Mouse (Mus musculus): Measurements from ENCODE around the gene Ephx4. TPM values are rescaled to one million over a fixed set of nuclear protein-coding genes. Genes with fewer than 3 reads are reported as not detected.

Gene Ephx4
- polyA plus RNA-seq (2017; shearing (Covaris generic)): 0.49 TPM

GRCm38 (mm10) chr5:107402436-107402835 lies at the start of gene Ephx4:
Gene Ephx4 (plus strand): TSS chr5:107402736.

GRCm38 (mm10) chr5:107431249-107431648 lies 28.7 kb downstream of the Ephx4 start, which contains the start of gene Lpcat2b:
Gene Lpcat2b (plus strand): TSS chr5:107431549.

GRCm38 (mm10) chr5:107437464-107438281 lies 35.1 kb downstream of the Ephx4 start, which contains the start of gene Btbd8:
Gene Btbd8 (plus strand): TSS chr5:107437997.

Other genes starting within 250 kb of the Ephx4 start
- 18.8 TPM for gene Tgfbr3, start 113.1 kb upstream of the Ephx4 start, polyA plus RNA-seq (2017; shearing (Covaris generic))
- 0.51 TPM for gene Brdt, start 71.6 kb upstream of the Ephx4 start, polyA plus RNA-seq (2017; shearing (Covaris generic))
- gene Lpcat2b, start 28.8 kb downstream of the Ephx4 start, polyA plus RNA-seq (2017; shearing (Covaris generic)): not detected
- gene Btbd8, start 35.3 kb downstream of the Ephx4 start, polyA plus RNA-seq (2017; shearing (Covaris generic)): 7.4 TPM
- gene Gm42669, start 104.9 kb downstream of the Ephx4 start, polyA plus RNA-seq (2017; shearing (Covaris generic)): 0.32 TPM
- 0.09 TPM for gene 1700028K03Rik, start 132.0 kb downstream of the Ephx4 start, polyA plus RNA-seq (2017; shearing (Covaris generic))
- 19.2 TPM for gene Rpap2, start 194.6 kb downstream of the Ephx4 start, polyA plus RNA-seq (2017; shearing (Covaris generic))
- gene Glmn, start 195.2 kb downstream of the Ephx4 start, polyA plus RNA-seq (2017; shearing (Covaris generic)): 15.2 TPM

Measured in effector memory CD4-positive, alpha-beta T cell, adult 5 months (primary cell).